Mouse (Mus musculus) regulatory T cell (primary cell): ENCODE data around the gene Gstp2.
"Not testable (repeated sequence)": the region's sequence is repeated elsewhere in the genome, so short reads cannot be mapped to it uniquely, and the experiment has no call there.

ENCODE experiments used
- in situ Hi-C: fragments of 300-600 bp; cut with MboI, MseI; formaldehyde crosslinking; loops from one replicate; pipeline ENCODE4 v1.15.1; 2025; ENCODE audit warnings: high pct_unique_total_duplicates

The Gstp2 gene

GRCm38 (mm10) chr19:4051741-4052515, 6.1 kb upstream of the Gstp2 start:
- in situ Hi-C loops = no loop called here

- in situ Hi-C loops = no loop called here
Measured at GRCm38 (mm10) chr19:4051016-4051415, 5.2 kb upstream of the Gstp2 start.

- in situ Hi-C loops = not testable (repeated sequence)
Measured at GRCm38 (mm10) chr19:4049069-4049468, 3.2 kb upstream of the Gstp2 start.

- in situ Hi-C loops = no loop called here
Measured at GRCm38 (mm10) chr19:4047859-4048258, 2.0 kb upstream of the Gstp2 start.

- in situ Hi-C loops = no loop called here
Measured at GRCm38 (mm10) chr19:4046866-4047254, 1.0 kb upstream of the Gstp2 start.

GRCm38 (mm10) chr19:4044109-4044508, 1.7 kb downstream of the Gstp2 start:
- in situ Hi-C loops = not testable (repeated sequence)

GRCm38 (mm10) chr19:4042124-4042523, 3.7 kb downstream of the Gstp2 start:
- in situ Hi-C loops = no loop called here

GRCm38 (mm10) chr19:4041500-4041899, 4.3 kb downstream of the Gstp2 start:
- in situ Hi-C loops = not testable (repeated sequence)

GRCm38 (mm10) chr19:4040941-4041340, 4.9 kb downstream of the Gstp2 start:
- in situ Hi-C loops = not testable (repeated sequence)

GRCm38 (mm10) chr19:4037788-4038232, 8.0 kb downstream of the Gstp2 start, which contains the start of gene Gstp1:
TSS of gene Gstp1 (minus strand) at chr19:4037985.
- in situ Hi-C loops = no loop called here

- in situ Hi-C loops = not testable (repeated sequence)
Measured at GRCm38 (mm10) chr19:4037154-4037787, 8.6 kb downstream of the Gstp2 start.

- in situ Hi-C loops = no loop called here
Measured at GRCm38 (mm10) chr19:4036327-4037045, 9.3 kb downstream of the Gstp2 start.

GRCm38 (mm10) chr19:4033742-4034141, 12.1 kb downstream of the Gstp2 start:
- in situ Hi-C loops = no loop called here

GRCm38 (mm10) chr19:4033298-4033697, 12.5 kb downstream of the Gstp2 start:
- in situ Hi-C loops = no loop called here

GRCm38 (mm10) chr19:4032668-4033067, 13.2 kb downstream of the Gstp2 start:
- in situ Hi-C loops = no loop called here

- in situ Hi-C loops = no loop called here
Measured at GRCm38 (mm10) chr19:4027576-4027975, 18.2 kb downstream of the Gstp2 start.

- in situ Hi-C loops = no loop called here
Measured at GRCm38 (mm10) chr19:4023185-4023584, 22.6 kb downstream of the Gstp2 start.

- in situ Hi-C loops = no loop called here
Measured at GRCm38 (mm10) chr19:4018743-4019583, 26.9 kb downstream of the Gstp2 start.

GRCm38 (mm10) chr19:4017921-4018587, 27.8 kb downstream of the Gstp2 start:
- in situ Hi-C loops = no loop called here

- in situ Hi-C loops = no loop called here
Measured at GRCm38 (mm10) chr19:4015635-4016034, 30.2 kb downstream of the Gstp2 start.

- in situ Hi-C loops = no loop called here
Measured at GRCm38 (mm10) chr19:4014802-4015201, 31.0 kb downstream of the Gstp2 start.
